Mouse (Mus musculus): ENCODE measurements around the gene Sgo2a. TPM values are rescaled to one million over a fixed set of nuclear protein-coding genes. Genes with fewer than 3 reads are reported as not detected.
"Not testable (repeated sequence)": the region's sequence is repeated elsewhere in the genome, so short reads cannot be mapped to it uniquely, and the experiment has no call there.

Gene Sgo2a
- total RNA-seq, 2 experiments from 2014 or later = 0.95 to 1.4 TPM

DNA sequence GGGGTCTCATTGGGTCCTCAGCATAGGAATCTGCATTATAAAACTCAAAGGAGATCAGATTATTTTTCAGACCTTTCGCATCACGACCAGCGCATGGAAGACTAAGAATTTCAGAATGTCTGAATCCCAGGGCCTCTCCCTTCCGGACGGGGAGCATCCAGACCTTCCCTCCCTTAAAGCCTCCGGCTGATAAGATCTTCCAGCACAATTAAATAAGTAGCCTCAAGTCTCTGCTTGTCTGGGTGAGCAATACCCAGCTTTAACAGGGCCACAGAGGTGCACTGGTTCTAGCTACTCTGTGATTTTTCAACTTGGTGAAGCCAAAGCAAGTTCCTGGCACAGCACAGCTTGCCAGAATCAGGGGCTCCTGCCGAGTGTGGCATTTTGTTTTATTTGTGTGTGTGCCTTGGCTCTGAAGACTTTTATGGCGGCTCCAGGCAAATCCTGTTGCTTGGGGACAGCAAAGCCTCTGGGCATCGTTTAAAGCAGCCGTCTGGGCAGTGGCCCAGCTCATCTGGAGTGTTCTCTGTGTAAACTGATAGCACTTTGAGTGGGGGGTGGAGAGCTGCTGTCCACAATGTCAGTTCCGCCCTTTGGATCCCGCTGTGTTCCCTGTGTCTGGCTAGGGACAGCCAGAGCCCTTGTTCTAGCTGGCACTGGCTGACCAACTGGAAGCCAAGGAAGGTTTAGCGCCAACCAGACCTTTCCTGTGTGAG lies 34.5 kb downstream of the Sgo2a start:
- peak; percentile 45 to 72 for DNase-seq (ENCODE audit: low spot score in 2 of 2)

- peak; percentile 37 to 41 for DNase-seq (ENCODE audit: low spot score in 2 of 2)
These were observed 35.5 kb downstream of the Sgo2a start for GRCm38 (mm10) chr1:58031160-58031769.

DNA sequence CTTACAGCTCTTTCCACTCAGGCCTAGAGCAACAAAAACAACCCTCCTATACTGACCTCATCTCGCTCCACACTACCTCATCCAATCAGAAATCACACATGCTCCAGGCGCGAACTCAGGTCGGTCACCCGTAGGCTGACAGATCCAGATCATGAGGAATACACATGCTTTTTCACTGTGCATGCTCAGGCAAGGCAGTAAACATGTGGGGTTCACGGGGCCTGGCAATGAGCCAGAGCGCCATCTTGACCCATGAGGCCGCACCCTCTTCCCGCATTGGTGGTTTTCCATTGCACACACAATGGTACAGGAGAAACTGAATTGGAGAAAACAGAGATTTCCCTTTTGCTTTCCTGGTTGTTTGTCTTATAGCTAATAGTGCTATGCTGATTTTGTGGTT lies 41.5 kb downstream of the Sgo2a start:
- DNase-seq (ENCODE audit: low spot score in 2 of 2) = not testable (repeated sequence)

DNA sequence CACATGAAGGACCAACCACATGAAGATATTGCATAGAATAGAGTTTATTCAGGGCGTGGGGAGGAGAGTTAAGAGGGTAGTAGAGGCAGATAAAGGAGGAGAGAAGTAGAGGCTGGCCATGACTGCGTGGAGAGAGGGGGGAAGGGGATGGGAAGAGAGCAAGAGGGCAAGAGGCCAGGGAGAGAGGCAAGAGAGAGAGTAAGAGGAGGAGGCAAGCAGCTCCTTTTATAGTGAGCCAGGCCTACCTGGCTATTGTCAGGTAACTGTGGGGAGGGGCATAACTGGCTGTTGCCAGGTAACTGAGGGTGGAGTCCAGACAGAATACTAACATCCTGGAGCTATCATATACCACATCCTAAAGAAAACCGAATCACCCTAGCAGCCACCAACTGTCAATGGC lies 49.3 kb downstream of the Sgo2a start:
- DNase-seq (ENCODE audit: low spot score in 2 of 2) = no peak

DNA sequence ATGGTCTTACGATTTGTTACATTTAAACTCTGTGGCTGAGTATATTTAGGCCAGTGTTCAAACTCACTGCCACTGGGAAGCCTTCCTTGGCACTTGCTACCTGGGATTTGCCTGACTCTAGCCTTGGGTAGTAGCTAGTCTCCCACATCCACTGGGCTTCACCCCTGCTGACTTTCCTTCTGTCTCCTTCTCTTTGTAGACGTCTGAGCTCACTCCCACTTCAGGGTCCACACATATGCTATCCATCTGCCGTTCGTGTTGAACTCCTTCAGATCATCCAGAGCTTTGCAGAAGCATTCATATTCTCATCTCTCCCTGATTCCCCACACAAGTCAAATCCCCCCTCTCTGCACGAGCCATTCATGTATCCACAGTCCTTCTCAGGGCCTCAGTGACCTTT lies 49.8 kb downstream of the Sgo2a start:
- DNase-seq (ENCODE audit: low spot score in 2 of 2) = peak in 1 of 2 experiments; percentile 44

DNA sequence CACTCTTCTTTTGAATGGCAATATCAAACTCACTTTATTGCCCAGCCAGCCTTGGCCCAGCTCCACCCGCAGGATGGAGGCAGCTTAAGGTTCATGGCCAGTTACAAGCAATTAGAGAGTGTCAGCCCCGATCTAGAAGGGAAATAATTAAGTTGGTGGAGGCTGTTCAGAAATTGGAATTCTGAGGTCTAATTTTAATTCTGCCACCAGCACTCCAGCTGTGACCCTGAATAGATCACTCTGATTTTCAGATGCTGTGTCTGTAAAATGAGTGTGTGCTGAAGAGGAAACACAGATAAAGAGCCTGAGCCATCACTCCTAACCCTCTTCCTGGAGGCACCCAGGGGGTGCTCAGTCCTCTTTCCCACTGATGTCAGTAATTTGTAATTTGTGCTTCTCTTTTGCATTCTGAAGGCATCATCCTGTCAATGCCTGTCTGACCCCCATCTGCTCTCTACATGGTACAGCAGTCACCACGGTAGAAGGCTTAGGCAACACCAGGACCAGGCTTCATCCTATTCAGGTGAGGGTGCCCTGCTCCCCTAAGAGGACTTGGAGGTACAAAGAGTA lies 51.0 kb downstream of the Sgo2a start:
- no peak for DNase-seq (ENCODE audit: low spot score in 2 of 2)

- no peak for DNase-seq (ENCODE audit: low spot score in 2 of 2)
These were observed 53.4 kb downstream of the Sgo2a start for GRCm38 (mm10) chr1:58049126-58049525.

GRCm38 (mm10) chr1:58055598-58055997 lies 59.8 kb downstream of the Sgo2a start:
- DNase-seq (ENCODE audit: low spot score in 2 of 2) = no peak

GRCm38 (mm10) chr1:58056074-58056807 lies 60.5 kb downstream of the Sgo2a start:
- DNase-seq (ENCODE audit: low spot score in 2 of 2) = no peak

GRCm38 (mm10) chr1:58056939-58057338 lies 61.2 kb downstream of the Sgo2a start:
- no peak for DNase-seq (ENCODE audit: low spot score in 2 of 2)

- no peak for DNase-seq (ENCODE audit: low spot score in 2 of 2)
These were observed 63.1 kb downstream of the Sgo2a start for GRCm38 (mm10) chr1:58058846-58059245.

- DNase-seq (ENCODE audit: low spot score in 2 of 2) = no peak
These were observed 66.4 kb downstream of the Sgo2a start for GRCm38 (mm10) chr1:58062131-58062530.

DNA sequence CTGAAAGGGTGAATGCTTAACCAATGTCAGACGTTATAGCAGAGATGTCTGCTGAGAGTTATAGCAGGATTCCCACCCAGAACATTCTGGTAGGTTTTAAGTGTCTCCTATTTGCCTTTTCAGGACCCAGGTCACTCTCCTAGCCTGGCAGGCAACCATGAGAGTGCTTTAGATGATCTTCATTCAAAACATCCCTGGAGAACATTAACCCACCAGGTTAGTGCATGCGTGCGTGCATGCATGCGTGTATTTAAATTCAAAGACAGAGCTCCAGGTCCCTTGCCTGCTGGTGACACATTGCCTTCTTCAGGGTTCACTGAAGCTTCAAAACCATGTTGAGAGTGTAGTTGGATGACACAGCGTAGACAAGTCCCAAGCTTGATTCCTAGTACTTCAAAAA lies 69.4 kb downstream of the Sgo2a start:
- DNase-seq (ENCODE audit: low spot score in 2 of 2) = no peak

DNA sequence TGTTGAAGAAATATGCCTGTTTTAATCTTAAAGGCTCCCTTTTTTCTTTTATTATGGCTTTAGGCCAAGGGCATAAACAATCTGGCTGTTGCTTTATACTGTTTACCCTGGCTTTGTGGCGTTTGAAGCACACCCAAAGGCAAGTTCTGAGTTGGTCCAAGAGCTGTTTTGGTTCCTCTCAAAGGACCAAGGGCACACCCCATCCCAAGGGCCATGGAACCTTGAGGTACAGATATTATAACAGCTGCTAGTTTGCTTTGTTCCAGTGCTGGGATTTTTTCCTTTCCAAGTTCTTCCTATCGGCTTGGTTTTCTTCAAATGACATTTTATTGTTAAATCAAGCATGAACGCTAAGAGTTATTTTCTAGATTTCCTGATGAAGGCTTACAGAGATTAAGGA lies 69.8 kb downstream of the Sgo2a start:
- no peak for DNase-seq (ENCODE audit: low spot score in 2 of 2)

DNA sequence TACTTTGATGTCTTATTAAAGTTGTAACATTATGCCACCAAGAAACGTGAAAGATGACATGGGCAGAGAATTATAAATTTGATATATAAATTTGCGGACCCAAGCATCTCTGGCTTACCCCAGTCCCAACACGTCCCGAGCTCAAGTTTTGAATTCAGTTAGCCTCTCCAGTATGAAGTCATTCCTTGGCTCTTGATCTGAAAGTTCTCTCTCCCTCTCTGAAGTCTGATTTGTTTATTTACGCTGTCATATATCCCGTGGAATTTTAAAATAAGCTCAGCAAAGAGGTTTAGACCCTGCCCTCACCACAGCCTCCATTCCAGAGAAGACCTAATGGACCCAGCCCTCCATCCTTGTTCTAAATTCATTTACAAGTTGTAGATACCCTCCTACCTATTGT lies 73.4 kb downstream of the Sgo2a start:
- DNase-seq (ENCODE audit: low spot score in 2 of 2) = no peak

DNA sequence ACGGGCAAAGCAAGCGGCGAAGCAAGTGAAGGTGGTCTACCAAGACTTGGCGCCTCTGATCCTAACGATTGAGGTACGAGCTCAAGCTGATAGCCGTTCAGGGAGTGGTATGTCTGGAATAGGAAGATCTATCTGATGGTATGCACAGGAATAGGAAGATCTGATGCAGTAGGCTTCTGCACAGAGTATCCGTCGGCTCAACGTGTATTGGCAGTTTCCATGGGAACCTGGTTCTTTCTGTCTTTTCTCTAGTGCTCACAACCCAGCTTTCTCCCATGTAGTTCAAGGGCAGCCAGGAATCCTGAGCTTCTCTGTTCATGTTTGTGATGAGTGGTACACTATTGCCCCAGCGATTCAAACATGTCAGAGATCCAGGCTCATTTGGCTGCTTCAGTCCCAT lies 74.3 kb downstream of the Sgo2a start:
- no peak for DNase-seq (ENCODE audit: low spot score in 2 of 2)

DNA sequence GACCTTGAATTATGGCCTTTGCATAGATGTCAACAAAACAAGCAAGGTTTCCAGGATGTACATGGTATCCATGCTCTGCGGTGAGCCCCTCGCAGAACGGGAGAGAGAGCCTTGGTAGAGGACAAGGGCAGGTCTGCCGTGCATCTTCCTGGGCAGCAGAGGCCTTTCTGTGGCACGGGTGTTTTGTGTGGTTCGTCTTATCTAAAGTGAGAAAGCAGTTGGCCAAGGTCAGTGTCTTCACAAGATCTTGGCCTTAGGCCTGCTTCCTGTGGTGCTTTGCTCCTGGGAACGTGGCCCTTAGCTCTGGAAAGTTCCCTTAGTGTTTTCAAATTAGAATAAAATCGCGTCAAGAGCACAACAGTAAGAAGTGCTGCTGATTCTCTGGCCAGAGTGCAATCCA lies 75.2 kb downstream of the Sgo2a start:
- DNase-seq (ENCODE audit: low spot score in 2 of 2) = no peak

- no peak for DNase-seq (ENCODE audit: low spot score in 2 of 2)
These were observed 75.7 kb downstream of the Sgo2a start for GRCm38 (mm10) chr1:58071509-58071908.

GRCm38 (mm10) chr1:58072416-58072815 lies 76.6 kb downstream of the Sgo2a start:
- DNase-seq (ENCODE audit: low spot score in 2 of 2) = no peak

DNA sequence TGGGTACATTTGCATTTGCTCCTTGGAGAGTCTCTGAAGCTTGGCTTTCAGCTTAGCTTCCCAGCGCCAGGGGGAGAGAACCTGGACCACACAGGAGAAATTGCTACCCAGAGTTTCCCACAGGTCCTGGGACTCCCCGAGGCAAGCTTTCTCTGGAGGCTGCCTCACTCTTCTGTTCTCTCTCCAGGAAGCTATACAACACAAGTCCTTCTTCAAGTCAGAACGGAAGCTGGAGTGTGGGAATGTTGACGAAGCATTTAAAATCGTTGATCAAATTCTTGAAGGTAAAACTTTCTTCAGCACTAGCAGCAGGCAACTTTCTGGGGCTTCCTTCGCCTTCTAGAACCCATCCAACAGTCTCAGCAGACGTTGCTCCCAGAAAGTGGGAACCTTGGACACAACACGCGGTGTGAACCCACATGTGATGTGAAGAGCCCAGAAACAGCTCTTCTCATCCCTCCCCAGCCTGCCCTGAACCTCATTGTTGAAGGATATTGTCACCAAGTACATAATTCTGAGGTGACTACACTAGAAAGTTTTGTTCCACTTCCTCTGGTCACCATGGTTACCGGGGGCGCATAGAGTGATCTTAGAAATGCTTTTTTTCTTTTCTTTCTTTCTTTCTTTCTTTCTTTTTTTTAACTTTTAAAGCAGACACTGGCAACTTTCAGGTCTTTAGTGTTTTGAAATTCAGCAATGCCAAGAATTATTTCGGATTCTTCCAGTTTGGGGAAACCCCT lies 77.4 kb downstream of the Sgo2a start:
- no peak for DNase-seq (ENCODE audit: low spot score in 2 of 2)

GRCm38 (mm10) chr1:58074266-58074665 lies 78.5 kb downstream of the Sgo2a start:
- no peak for DNase-seq (ENCODE audit: low spot score in 2 of 2)
